Mouse (Mus musculus) hindbrain, embryonic 14.5 days (tissue): ENCODE measurements at regions not wholly inside any gene's neighbourhood (a gene's known extent, or its start where the extent isn't known, plus 50 kb on each side); places are given as distances from the start of the nearest gene placed in this dataset.

ENCODE experiments used
- ATAC-seq: fragments of 200-750 bp; cut with Nextera tagmentation; 2 replicates; pipeline ENCODE4 v1.8.0; 2017; ENCODE audit warnings: moderate number of reproducible peaks, mild to moderate bottlenecking, moderate TSS enrichment, moderate library complexity; ENCODE audit not compliant: low FRiP score
- DNase-seq: peaks from one replicate; pipeline ENCODE4 v3.0.0-alpha.2; 2015; ENCODE audit warnings: low spot score
- H3K27ac ChIP-seq: fragments of 300-500 bp; sonication (generic); 2 replicates; pipeline ENCODE4 v1.5.1; 2014; ENCODE audit warnings: mild to moderate bottlenecking, moderate library complexity
- H3K27me3 ChIP-seq: fragments of 300-500 bp; sonication (generic); 2 replicates; pipeline ENCODE4 v1.6.1; 2014; ENCODE audit warnings: mild to moderate bottlenecking, low read length, mixed read lengths; ENCODE audit not compliant: control insufficient read depth, insufficient read depth
- H3K36me3 ChIP-seq: fragments of 300-500 bp; sonication (generic); replicated peaks from 2 replicates; pipeline ENCODE4 v1.6.1; 2014; ENCODE audit not compliant: control insufficient read depth, insufficient read depth
- H3K4me1 ChIP-seq: fragments of 300-500 bp; sonication (generic); replicated peaks from 2 replicates; pipeline ENCODE4 v1.6.1; 2014; ENCODE audit warnings: antibody characterized with exemption, low read length, mixed read lengths; ENCODE audit not compliant: control insufficient read depth, insufficient read depth
- H3K4me2 ChIP-seq: fragments of 300-500 bp; sonication (generic); replicated peaks from 2 replicates; pipeline ENCODE4 v1.6.1; 2014; ENCODE audit warnings: mild to moderate bottlenecking, moderate library complexity
- H3K4me3 ChIP-seq: fragments of 300-500 bp; sonication (generic); replicated peaks from 2 replicates; pipeline ENCODE4 v1.5.1; 2014; ENCODE audit warnings: mild to moderate bottlenecking, low read length
- H3K9ac ChIP-seq: fragments of 300-500 bp; sonication (generic); 2 replicates; pipeline ENCODE4 v1.6.1; 2014
- H3K9me3 ChIP-seq: fragments of 300-500 bp; sonication (generic); 2 replicates; pipeline ENCODE4 v1.6.1; 2016; ENCODE audit warnings: low read length; ENCODE audit not compliant: control insufficient read depth
- WGBS: fragments of 180-500 bp; shearing (Covaris S2); extraction: QIAGEN DNeasy Blood & Tissue Kit; methylation state at CpG from one replicate; pipeline ENCODE4 v1.1.7; 2014; 5-methylcytosine and 5-hydroxymethylcytosine counted together

DNA sequence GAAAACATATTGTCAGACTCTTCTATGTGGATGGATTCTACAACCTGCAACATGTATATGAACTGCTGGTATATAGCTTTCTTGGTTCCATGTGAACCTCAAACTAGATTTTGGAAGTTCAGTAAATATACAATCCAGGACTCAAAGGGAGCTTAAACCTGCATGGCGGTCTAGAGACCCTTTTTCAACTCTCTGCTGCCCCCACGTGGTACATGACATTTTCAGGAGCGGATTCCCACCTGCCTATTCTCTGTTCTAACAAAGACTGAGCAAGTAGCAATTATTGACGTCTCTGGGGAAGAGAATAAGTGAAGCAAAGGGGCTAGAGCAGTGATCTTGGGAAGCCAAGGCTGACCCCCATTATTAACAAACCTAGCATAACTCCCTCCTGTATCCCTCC lies 127.1 kb upstream of the Snx19 start:
- no peaks in the 10 kb centered on the region for H3K36me3 ChIP-seq
- ATAC-seq: no peak
- no peak overlapping the region for H3K9ac ChIP-seq
- peak; percentile 83 for DNase-seq
- no peaks in the 10 kb centered on the region for H3K27me3 ChIP-seq
- H3K4me1 ChIP-seq: 0 out of 2 replicates have a peak, but pooled peaks cover 5% of the 10 kb centered on the region
- no peak overlapping the region for H3K4me2 ChIP-seq
- H3K27ac ChIP-seq: peak overlapping the region; percentile 50
- H3K4me3 ChIP-seq: no peak overlapping the region
- no peaks in the 10 kb centered on the region for H3K9me3 ChIP-seq
- 12% methylated on average over 4 of the region's 4 CpGs for WGBS

DNA sequence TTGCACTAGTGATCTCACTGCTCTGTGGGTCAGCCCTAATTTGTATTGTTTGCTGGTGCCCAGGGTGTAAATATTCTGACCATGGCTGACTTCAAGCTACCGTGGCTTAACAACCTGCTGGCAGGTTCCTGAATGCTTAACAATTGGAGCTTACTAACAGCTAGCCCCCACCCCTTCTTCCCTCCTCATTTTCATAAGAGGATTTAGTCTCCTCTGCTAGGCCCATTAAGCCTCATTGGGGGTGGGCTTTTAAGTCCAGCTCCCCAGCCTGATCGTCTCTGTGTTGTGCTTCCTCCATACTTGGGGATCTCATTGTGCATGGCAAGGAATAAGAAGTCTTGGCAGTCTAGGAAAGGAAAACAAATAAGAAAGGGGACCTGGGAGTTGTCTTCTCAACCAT lies 118.6 kb upstream of the Snx19 start:
- no peaks in the 10 kb centered on the region for H3K9me3 ChIP-seq
- ATAC-seq (no peak), DNase-seq (no peak)
- no peak overlapping the region for H3K4me2 ChIP-seq
- 0 out of 2 replicates have a peak, but pooled peaks cover 7% of the 10 kb centered on the region for H3K4me1 ChIP-seq
- WGBS: 18% methylated on average over 2 of the region's 2 CpGs
- H3K27me3 ChIP-seq: no peaks in the 10 kb centered on the region
- H3K36me3 ChIP-seq: no peaks in the 10 kb centered on the region
- H3K27ac ChIP-seq: no peak overlapping the region
- H3K4me3 ChIP-seq: no peak overlapping the region
- no peak overlapping the region for H3K9ac ChIP-seq

DNA sequence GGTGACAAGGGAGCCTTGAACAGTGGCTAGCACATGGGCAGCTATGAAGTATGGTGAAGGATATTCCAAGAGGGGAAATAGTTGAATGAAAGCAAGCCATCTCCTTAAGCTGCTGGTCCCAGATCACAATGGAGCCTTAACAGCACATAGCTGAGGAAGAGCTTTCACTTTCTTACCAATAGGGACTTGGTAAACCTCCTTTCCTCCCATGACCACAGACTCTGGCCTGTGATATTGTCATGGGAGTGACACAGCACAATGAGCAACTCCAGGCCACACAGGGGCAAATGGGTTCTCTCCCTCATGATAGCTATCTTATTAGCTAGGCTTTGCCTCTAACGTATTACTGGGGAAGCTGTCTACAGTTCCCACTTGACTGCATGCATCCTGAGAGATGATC lies 113.5 kb upstream of the Snx19 start:
- no peak overlapping the region for H3K4me3 ChIP-seq
- H3K9me3 ChIP-seq: no peaks in the 10 kb centered on the region
- H3K36me3 ChIP-seq: no peaks in the 10 kb centered on the region
- 86% methylated on average over 1 of the region's 1 CpGs for whole genome bisulfite sequencing
- peaks cover 10% of the 10 kb centered on the region; the same call in 1 of the 2 replicates for H3K4me1 ChIP-seq
- no peak overlapping the region for H3K4me2 ChIP-seq
- ATAC-seq (no peak), DNase-seq (no peak)
- H3K27ac ChIP-seq: no peak overlapping the region
- no peaks in the 10 kb centered on the region for H3K27me3 ChIP-seq
- no peak overlapping the region for H3K9ac ChIP-seq

DNA sequence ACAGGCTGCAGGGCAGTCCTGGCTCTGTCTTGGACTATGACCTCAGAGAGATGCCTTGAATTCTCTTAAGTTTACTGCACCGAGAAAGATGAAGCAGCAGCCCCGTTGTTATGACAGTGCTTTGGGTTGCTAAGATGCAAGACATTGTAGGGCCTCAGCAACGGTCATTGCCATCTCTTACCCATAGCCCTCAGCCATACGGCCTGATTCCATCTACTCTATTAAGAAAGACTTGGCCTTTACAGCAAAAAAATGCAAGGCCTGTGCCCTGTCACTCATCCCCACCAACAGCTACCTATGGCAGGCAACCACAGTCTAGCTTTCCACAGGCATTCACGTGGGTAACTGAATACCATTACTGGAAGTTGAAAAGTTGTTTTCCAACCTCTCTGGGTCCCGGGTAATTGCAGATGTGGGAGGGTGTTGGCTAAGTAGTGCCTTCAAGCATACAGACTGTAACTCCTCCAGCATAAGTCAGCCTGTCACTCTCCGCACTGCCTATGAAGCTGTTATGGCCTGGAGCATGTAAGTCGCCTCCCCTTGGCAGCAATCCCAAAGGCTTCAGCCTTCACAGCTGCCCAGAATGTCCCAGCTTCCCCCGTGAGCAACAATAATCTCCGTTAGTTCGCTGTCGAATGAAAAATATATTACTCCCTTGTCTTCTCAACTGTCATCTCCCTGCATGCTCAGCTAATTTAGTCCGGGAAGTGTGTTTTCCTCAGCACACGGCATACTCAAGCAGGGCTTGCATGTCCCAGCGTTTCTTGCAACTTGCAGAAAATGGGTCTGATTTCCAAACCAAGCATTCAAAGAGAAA lies 112.3 kb upstream of the Snx19 start:
- peak; percentile 60 for DNase-seq
- no peak overlapping the region for H3K4me3 ChIP-seq
- H3K9me3 ChIP-seq: no peaks in the 10 kb centered on the region
- no peaks in the 10 kb centered on the region for H3K27me3 ChIP-seq
- 47% methylated on average over 15 of the region's 15 CpGs for WGBS
- ATAC-seq: peak; percentile 48; the same call in 1 of the 2 replicates
- H3K4me2 ChIP-seq: peak overlapping the region; percentile 30
- no peaks in the 10 kb centered on the region for H3K36me3 ChIP-seq
- peaks cover 7% of the 10 kb centered on the region; the same call in 1 of the 2 replicates for H3K4me1 ChIP-seq
- H3K27ac ChIP-seq: peak overlapping the region; percentile 34
- no peak overlapping the region for H3K9ac ChIP-seq

DNA sequence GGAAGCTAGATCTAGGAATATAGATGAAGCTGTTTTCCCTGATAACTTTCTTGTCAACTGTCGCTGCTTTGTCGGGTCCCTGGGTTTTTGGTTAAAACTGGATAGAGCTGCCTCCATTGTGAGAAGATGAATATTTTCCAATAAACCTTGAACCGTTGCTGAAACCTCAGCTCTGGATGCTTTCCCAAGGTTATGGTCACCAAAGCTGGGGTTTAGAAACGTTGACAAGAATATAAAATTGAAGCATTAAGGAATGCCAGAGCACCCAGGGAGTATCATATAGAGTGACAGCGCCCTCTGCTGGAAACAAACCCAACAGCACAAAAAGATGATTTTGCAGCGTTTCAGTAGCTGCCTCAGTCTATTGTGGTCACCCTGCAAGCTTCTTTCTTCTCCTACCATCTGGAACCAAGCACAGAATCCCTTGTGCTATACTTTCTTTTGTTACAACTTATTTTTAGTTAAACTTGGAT lies 111.7 kb upstream of the Snx19 start:
- WGBS: 35% methylated on average over 6 of the region's 6 CpGs
- H3K36me3 ChIP-seq: no peaks in the 10 kb centered on the region
- peak overlapping the region; percentile 30 for H3K4me2 ChIP-seq
- H3K9me3 ChIP-seq: no peaks in the 10 kb centered on the region
- H3K9ac ChIP-seq: no peak overlapping the region
- DNase-seq: peak; percentile 83
- H3K27me3 ChIP-seq: no peaks in the 10 kb centered on the region
- no peak for ATAC-seq
- no peak overlapping the region; the same call in none of the 2 replicates for H3K27ac ChIP-seq
- peaks cover 7% of the 10 kb centered on the region; the same call in 1 of the 2 replicates for H3K4me1 ChIP-seq
- no peak overlapping the region for H3K4me3 ChIP-seq

DNA sequence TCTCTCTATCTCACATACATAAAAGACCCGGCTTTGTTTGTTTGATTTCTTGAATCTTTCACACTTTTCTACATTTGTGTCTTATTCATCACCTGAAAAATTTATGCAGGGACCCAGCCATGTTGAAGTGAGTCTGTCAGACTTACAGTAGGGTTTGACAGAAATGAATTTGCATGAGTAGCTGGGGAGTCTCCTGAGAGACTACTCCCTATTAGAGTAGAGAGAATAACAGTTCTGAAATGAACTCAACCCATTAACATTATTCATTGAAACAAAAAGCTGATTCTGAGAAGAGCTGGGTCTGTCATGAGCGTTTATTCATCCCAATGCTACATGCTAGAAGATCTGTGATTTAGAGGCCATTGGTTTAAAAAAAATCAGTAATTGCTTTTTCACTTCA lies 82.0 kb upstream of the Snx19 start:
- Histone ChIP-seq H3K27me3 (no peaks in the 10 kb centered on the region), H3K4me2 (no peak overlapping the region), H3K9me3 (no peaks in the 10 kb centered on the region), H3K4me1 (no peaks in the 10 kb centered on the region), H3K9ac (no peak overlapping the region), H3K27ac (no peak overlapping the region), H3K36me3 (no peaks in the 10 kb centered on the region), H3K4me3 (no peak overlapping the region)
- 70% methylated on average over 2 of the region's 2 CpGs for WGBS
- no peak for ATAC-seq
- no peak for DNase-seq

DNA sequence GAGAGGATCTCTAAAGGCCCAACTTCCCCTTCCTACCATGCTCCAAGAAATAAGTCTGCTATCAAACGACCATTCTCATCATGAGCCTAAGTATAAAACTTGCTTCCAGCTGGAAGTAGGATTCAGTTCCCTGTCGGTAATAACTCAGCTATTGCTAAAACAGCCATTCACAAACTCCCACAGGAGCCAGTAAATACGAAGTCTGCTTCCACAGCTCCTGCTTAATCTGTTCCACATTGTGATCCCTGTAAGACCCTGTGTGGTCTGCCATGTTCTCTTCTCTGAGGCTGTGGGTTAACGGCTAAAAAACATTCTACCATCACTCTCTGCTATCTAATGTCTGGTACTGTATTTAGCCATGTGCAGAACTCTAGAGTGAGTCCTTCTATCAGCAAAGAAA lies 72.9 kb upstream of the Snx19 start:
- DNase-seq (no peak), ATAC-seq (no peak)
- Histone ChIP-seq H3K36me3 (no peaks in the 10 kb centered on the region), H3K4me2 (no peak overlapping the region), H3K9ac (no peak overlapping the region), H3K27ac (no peak overlapping the region), H3K27me3 (no peaks in the 10 kb centered on the region), H3K4me1 (no peaks in the 10 kb centered on the region), H3K4me3 (no peak overlapping the region), H3K9me3 (no peaks in the 10 kb centered on the region)
- WGBS: 78% methylated on average over 4 of the region's 4 CpGs

DNA sequence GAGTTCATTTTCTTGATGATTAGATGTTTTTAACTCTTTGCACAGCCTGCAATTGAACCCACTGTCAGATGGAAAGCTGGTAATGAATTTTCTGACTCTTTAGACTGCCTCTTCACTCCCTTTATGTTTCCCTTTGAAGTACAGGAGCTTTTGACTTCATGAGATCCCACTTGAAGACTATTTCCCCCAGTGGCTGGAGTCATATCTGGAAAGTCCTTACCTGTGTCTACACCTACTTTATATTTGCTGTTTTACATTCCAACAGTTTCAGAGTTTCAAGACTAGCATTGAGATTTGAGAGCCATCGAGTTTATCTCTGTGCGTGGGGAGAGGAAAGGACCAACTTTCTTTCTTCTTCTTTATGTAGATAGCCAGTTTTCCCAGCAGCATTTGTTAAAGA lies 71.3 kb upstream of the Snx19 start:
- WGBS: 94% methylated on average over 2 of the region's 2 CpGs
- ATAC-seq: no peak
- H3K4me2 ChIP-seq: no peak overlapping the region

DNA sequence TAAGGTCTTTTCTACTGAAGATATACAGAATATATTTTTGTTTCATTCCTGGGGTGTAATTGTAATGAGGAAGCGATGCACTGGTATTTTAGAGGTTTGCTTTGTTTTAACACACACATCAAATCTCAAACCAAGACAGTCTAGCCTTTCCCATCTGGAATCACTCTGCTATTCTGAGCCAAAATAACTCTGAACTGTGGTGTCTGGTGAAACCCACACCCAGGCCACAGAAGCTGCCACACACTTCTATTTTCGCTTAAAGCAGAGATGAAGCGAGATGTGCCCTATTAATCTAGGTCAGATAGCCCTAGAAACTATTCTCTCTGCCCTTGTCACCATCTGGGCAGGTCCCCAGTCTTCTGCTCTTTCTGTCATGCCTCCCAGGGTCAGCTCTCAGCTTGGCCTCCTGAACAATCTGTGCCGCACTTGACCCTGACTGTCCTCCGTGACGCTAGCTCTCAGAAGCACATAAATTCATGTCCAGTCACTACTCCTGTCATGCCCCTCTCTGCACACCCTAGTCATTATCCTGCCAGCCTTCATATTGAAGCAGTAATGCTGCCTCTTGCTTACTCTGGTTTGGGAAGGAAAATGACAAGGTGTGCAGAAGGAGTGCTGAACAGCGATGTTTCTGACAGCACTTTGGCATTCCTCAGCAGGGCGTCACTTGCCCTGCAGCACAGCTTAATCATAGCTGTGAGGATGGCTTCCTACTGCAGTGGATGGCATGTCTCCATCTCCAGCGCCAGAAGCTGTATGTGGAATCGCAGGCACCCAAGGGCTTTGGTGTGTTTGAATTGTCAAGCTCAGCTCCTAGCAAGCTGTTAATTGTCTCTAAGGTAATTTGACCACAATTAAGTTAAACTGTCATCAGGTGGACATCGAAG lies 57.1 kb upstream of the Snx19 start:
- H3K4me1 ChIP-seq: 0 out of 2 replicates have a peak, but pooled peaks cover 5% of the 10 kb centered on the region
- H3K36me3 ChIP-seq: no peaks in the 10 kb centered on the region
- WGBS: 75% methylated on average over 11 of the region's 11 CpGs
- H3K4me3 ChIP-seq: no peak overlapping the region
- H3K9ac ChIP-seq: no peak overlapping the region
- 0 out of 2 replicates have a peak, but pooled peaks cover 4% of the 10 kb centered on the region for H3K9me3 ChIP-seq
- ATAC-seq: no peak
- H3K27me3 ChIP-seq: no peaks in the 10 kb centered on the region
- H3K4me2 ChIP-seq: no peak overlapping the region
- no peak overlapping the region for H3K27ac ChIP-seq
- DNase-seq: no peak

More for the DNA sequence above, 71.3 kb upstream of the Snx19 start:
- no peaks in the 10 kb centered on the region for H3K4me1 ChIP-seq
- no peaks in the 10 kb centered on the region for H3K27me3 ChIP-seq
- no peak for DNase-seq
- no peak overlapping the region for H3K9ac ChIP-seq
- no peaks in the 10 kb centered on the region for H3K9me3 ChIP-seq
- no peak overlapping the region for H3K4me3 ChIP-seq
- H3K36me3 ChIP-seq: no peaks in the 10 kb centered on the region
- H3K27ac ChIP-seq: no peak overlapping the region
